Mouse (Mus musculus): ENCODE data around the gene Eif4e3.

- TF ChIP-seq POLR2A (IDR thresholded peaks at IDR 0.05; ENCODE audit: low read depth, low read length) (no peak), CTCF (conservative IDR thresholded peaks at IDR 0.05; ENCODE audit: insufficient read depth, insufficient read length, low read depth, low read length) (no peak)
Observed at GRCm38 (mm10) chr6:99625803-99626202, 40.8 kb downstream of the Eif4e3 start.

All from kidney, adult 2 months (tissue).